Mouse (Mus musculus): ENCODE measurements around the gene Tex37. TPM values are rescaled to one million over a fixed set of nuclear protein-coding genes. Genes with fewer than 3 reads are reported as not detected.

Tex37 gene
- polyA plus RNA-seq, 1 experiment from 2014 or later, result not detected

DNA sequence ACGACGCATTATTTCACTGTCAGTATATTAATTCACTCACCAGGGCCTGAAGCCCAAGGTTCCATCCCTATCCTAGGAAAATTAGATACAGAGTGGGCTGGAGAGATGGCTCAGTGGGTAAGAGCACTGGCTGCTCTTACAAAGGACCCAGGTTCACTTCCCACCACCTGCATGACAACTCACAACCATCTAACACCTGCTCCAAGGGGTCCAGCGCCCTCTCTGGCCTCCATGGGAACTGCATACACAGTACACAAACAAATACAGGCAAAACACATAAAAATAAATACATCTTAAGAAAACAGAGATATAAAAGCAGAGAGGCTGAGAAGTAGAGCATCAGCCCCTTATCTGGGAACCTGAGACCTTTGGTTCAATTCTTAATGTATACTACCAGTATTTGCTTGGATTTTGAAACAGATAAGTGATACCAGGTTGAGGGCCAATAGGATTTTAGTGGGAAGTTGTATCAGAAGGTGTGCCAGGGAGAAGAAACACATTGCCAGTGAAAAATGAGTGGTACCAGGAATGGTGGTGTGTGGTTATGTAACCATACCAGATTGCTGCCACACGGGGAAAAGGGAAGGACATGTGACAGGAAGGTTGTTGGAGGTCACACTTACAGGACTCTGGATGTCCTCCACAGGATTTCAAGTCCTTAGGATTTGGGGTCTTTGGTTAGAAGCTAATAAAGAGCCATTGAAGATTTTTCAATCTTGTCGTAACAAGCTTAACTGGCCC lies 44.5 kb downstream of the Tex37 start:
- 76% methylated on average over 5 of the region's 5 CpGs for WGBS

GRCm38 (mm10) chr6:70872570-70872969 lies 46.2 kb downstream of the Tex37 start:
- no peaks in the 10 kb centered on the region for H3K9me3 ChIP-seq (ENCODE audit: control insufficient read depth, low read length)
- H3K36me3 ChIP-seq (ENCODE audit: control insufficient read depth, insufficient read depth, low read length), result no peaks in the 10 kb centered on the region
- ATAC-seq (replicated peaks; ENCODE audit: low FRiP score), result peak; percentile 47; the same call in 1 of the 2 replicates
- DNase-seq (ENCODE audit: low spot score), result no peak
- WGBS, result 78% methylated on average over 7 of the region's 7 CpGs
- no peak overlapping the region for H3K4me2 ChIP-seq (ENCODE audit: low read depth, low read length, severe bottlenecking)
- no peak overlapping the region for H3K9ac ChIP-seq (ENCODE audit: low read length)
- no peak overlapping the region for H3K4me3 ChIP-seq (ENCODE audit: low read depth, low read length)
- peak overlapping the region; percentile 39; the same call in 1 of the 2 replicates for H3K27ac ChIP-seq (ENCODE audit: low read depth, low read length)
- no peaks in the 10 kb centered on the region for H3K27me3 ChIP-seq (ENCODE audit: control insufficient read depth, insufficient read depth, low read length)
- H3K4me1 ChIP-seq (replicated peaks; ENCODE audit: control insufficient read depth, insufficient read depth, low read length), result no peaks in the 10 kb centered on the region; the same call in 1 of the 2 replicates

More for the DNA sequence above, 44.5 kb downstream of the Tex37 start:
- no peak overlapping the region for H3K4me3 ChIP-seq (ENCODE audit: low read depth, low read length)
- H3K9me3 ChIP-seq (ENCODE audit: control insufficient read depth, low read length), result no peaks in the 10 kb centered on the region
- H3K36me3 ChIP-seq (ENCODE audit: control insufficient read depth, insufficient read depth, low read length), result no peaks in the 10 kb centered on the region
- no peak overlapping the region for H3K27ac ChIP-seq (ENCODE audit: low read depth, low read length)
- no peak overlapping the region for H3K9ac ChIP-seq (ENCODE audit: low read length)
- no peak for DNase-seq (ENCODE audit: low spot score)
- H3K4me2 ChIP-seq (ENCODE audit: low read depth, low read length, severe bottlenecking), result no peak overlapping the region
- H3K27me3 ChIP-seq (ENCODE audit: control insufficient read depth, insufficient read depth, low read length), result no peaks in the 10 kb centered on the region
- H3K4me1 ChIP-seq (replicated peaks; ENCODE audit: control insufficient read depth, insufficient read depth, low read length), result no peaks in the 10 kb centered on the region; the same call in 1 of the 2 replicates
- no peak for ATAC-seq (replicated peaks; ENCODE audit: low FRiP score)

- Histone ChIP-seq H3K27me3 (ENCODE audit: control insufficient read depth, insufficient read depth, low read length) (no peaks in the 10 kb centered on the region), H3K4me1 (replicated peaks; ENCODE audit: control insufficient read depth, insufficient read depth, low read length) (no peaks in the 10 kb centered on the region; the same call in 1 of the 2 replicates), H3K9ac (ENCODE audit: low read length) (no peak overlapping the region), H3K27ac (ENCODE audit: low read depth, low read length) (peak overlapping the region; percentile 39; the same call in 1 of the 2 replicates), H3K9me3 (ENCODE audit: control insufficient read depth, low read length) (no peaks in the 10 kb centered on the region), H3K36me3 (ENCODE audit: control insufficient read depth, insufficient read depth, low read length) (no peaks in the 10 kb centered on the region), H3K4me2 (ENCODE audit: low read depth, low read length, severe bottlenecking) (no peak overlapping the region), H3K4me3 (ENCODE audit: low read depth, low read length) (no peak overlapping the region)
- DNase-seq (ENCODE audit: low spot score) (no peak), ATAC-seq (replicated peaks; ENCODE audit: low FRiP score) (peak; percentile 89)
- WGBS, result 70% methylated on average over 10 of the region's 10 CpGs
Observed at GRCm38 (mm10) chr6:70872128-70872527, 46.6 kb downstream of the Tex37 start.

DNA sequence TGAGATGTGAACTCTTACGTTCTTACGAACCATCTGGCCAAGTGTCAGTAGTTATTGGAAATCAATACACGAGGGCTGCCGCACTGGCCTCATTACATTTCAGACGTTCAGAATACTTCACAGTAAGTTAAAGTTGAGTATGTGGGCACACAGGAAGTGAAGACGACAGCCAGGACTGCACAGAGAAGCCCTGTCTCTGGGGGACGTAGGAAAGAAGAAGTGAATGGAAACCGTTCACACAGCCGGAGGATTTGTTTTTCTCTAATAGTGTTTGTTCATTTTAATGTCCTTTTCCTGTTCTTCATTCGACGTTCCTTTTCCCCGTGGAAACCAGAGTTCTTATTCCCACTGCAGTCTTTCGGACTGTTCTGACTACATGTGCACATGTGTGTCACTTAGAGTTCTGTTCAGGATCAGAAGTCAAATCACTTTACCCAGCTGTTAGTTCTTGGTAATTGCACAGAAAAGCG lies 47.2 kb downstream of the Tex37 start:
- ATAC-seq (replicated peaks; ENCODE audit: low FRiP score) (no peak), DNase-seq (ENCODE audit: low spot score) (no peak)
- H3K36me3 ChIP-seq (ENCODE audit: control insufficient read depth, insufficient read depth, low read length), result no peaks in the 10 kb centered on the region
- 80% methylated on average over 14 of the region's 14 CpGs for whole genome bisulfite sequencing
- no peak overlapping the region; the same call in 1 of the 2 replicates for H3K27ac ChIP-seq (ENCODE audit: low read depth, low read length)
- no peaks in the 10 kb centered on the region for H3K9me3 ChIP-seq (ENCODE audit: control insufficient read depth, low read length)
- H3K4me1 ChIP-seq (replicated peaks; ENCODE audit: control insufficient read depth, insufficient read depth, low read length), result no peaks in the 10 kb centered on the region; the same call in 1 of the 2 replicates
- no peak overlapping the region for H3K9ac ChIP-seq (ENCODE audit: low read length)
- H3K27me3 ChIP-seq (ENCODE audit: control insufficient read depth, insufficient read depth, low read length), result no peaks in the 10 kb centered on the region
- no peak overlapping the region for H3K4me3 ChIP-seq (ENCODE audit: low read depth, low read length)
- no peak overlapping the region for H3K4me2 ChIP-seq (ENCODE audit: low read depth, low read length, severe bottlenecking)

GRCm38 (mm10) chr6:70867297-70867696 lies 51.4 kb downstream of the Tex37 start:
- ATAC-seq (replicated peaks; ENCODE audit: low FRiP score), result no peak
- WGBS, result 92% methylated on average over 9 of the region's 9 CpGs
- Histone ChIP-seq H3K27ac (ENCODE audit: low read depth, low read length) (no peak overlapping the region), H3K9ac (ENCODE audit: low read length) (no peak overlapping the region), H3K4me2 (ENCODE audit: low read depth, low read length, severe bottlenecking) (no peak overlapping the region), H3K9me3 (ENCODE audit: control insufficient read depth, low read length) (no peaks in the 10 kb centered on the region), H3K4me1 (replicated peaks; ENCODE audit: control insufficient read depth, insufficient read depth, low read length) (no peaks in the 10 kb centered on the region; the same call in 1 of the 2 replicates), H3K36me3 (ENCODE audit: control insufficient read depth, insufficient read depth, low read length) (no peaks in the 10 kb centered on the region), H3K27me3 (ENCODE audit: control insufficient read depth, insufficient read depth, low read length) (no peaks in the 10 kb centered on the region), H3K4me3 (ENCODE audit: low read depth, low read length) (no peak overlapping the region)
- no peak for DNase-seq (ENCODE audit: low spot score)

- H3K9ac ChIP-seq (ENCODE audit: low read length), result no peak overlapping the region
- H3K4me3 ChIP-seq (ENCODE audit: low read depth, low read length), result no peak overlapping the region
- ATAC-seq (replicated peaks; ENCODE audit: low FRiP score) (no peak), DNase-seq (ENCODE audit: low spot score) (no peak)
- H3K9me3 ChIP-seq (ENCODE audit: control insufficient read depth, low read length), result no peaks in the 10 kb centered on the region
- H3K27me3 ChIP-seq (ENCODE audit: control insufficient read depth, insufficient read depth, low read length), result no peaks in the 10 kb centered on the region
- no peak overlapping the region for H3K4me2 ChIP-seq (ENCODE audit: low read depth, low read length, severe bottlenecking)
- H3K36me3 ChIP-seq (ENCODE audit: control insufficient read depth, insufficient read depth, low read length), result no peaks in the 10 kb centered on the region
- 84% methylated on average over 5 of the region's 5 CpGs for WGBS
- H3K27ac ChIP-seq (ENCODE audit: low read depth, low read length), result no peak overlapping the region
- H3K4me1 ChIP-seq (replicated peaks; ENCODE audit: control insufficient read depth, insufficient read depth, low read length), result no peaks in the 10 kb centered on the region; the same call in 1 of the 2 replicates
Observed at GRCm38 (mm10) chr6:70866761-70867160, 52.0 kb downstream of the Tex37 start.

DNA sequence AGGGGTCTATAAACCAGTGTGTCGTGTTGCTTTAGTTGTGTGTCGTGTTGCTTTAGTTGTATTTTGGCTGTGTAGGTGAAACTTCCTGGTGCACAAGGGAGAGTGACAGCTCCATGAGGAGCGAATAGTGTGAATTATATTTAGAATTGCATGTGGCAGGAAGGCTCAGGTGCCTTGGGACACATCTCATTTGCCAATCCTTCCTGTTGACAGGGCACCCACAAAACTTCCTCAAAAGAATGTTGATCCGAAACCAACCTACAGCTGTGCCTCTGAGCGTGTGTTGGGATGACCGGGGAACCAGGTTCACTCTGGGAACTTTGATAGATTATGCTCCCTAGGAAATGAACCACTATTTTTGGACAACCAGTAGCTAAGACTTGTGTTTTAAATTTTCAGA lies 54.4 kb downstream of the Tex37 start:
- Histone ChIP-seq H3K36me3 (ENCODE audit: control insufficient read depth, insufficient read depth, low read length) (no peaks in the 10 kb centered on the region), H3K9me3 (ENCODE audit: control insufficient read depth, low read length) (no peaks in the 10 kb centered on the region), H3K27ac (ENCODE audit: low read depth, low read length) (no peak overlapping the region), H3K4me3 (ENCODE audit: low read depth, low read length) (no peak overlapping the region), H3K4me1 (replicated peaks; ENCODE audit: control insufficient read depth, insufficient read depth, low read length) (no peaks in the 10 kb centered on the region), H3K9ac (ENCODE audit: low read length) (no peak overlapping the region), H3K27me3 (ENCODE audit: control insufficient read depth, insufficient read depth, low read length) (no peaks in the 10 kb centered on the region), H3K4me2 (ENCODE audit: low read depth, low read length, severe bottlenecking) (no peak overlapping the region)
- ATAC-seq (replicated peaks; ENCODE audit: low FRiP score) (no peak), DNase-seq (ENCODE audit: low spot score) (no peak)
- 88% methylated on average over 6 of the region's 6 CpGs for WGBS

Measured in forebrain, embryonic 11.5 days (tissue).